Mouse (Mus musculus) embryo, embryonic 10.5 days (tissue): ENCODE measurements at regions not wholly inside any gene's neighbourhood (a gene's known extent, or its start where the extent isn't known, plus 50 kb on each side); places are given as distances from the start of the nearest gene placed in this dataset.

ENCODE experiments used
- DNase-seq: peaks from one replicate; pipeline ENCODE4 v3.0.0-alpha.2; 2015; ENCODE audit warnings: low spot score

DNA sequence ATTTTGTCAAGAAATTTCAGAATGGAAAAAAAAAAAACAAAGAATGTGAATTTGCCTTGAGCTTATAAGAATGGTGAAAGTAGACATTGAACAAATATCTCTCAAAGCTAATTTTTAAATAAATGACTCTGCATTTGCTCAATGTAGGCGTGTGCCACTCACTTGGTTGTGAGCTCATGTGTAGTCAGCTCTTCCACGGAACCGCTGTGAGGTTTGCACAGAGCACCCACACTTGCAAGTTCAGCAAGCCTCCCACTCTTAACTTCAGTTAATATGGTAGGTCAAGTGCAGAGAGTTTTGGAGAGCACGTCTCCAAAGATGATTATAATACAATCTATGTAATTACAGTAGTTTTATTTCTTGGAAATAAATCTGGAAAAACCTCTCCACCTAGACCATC, 479.9 kb upstream of the Mef2c start:
- DNase-seq, result no peak

- no peak for DNase-seq
These were observed 467.9 kb upstream of the Mef2c start for GRCm38 (mm10) chr13:83035962-83036361.

- no peak for DNase-seq
These were observed 462.3 kb upstream of the Mef2c start for GRCm38 (mm10) chr13:83041506-83041905.

GRCm38 (mm10) chr13:83045516-83045915, 458.3 kb upstream of the Mef2c start:
- DNase-seq, result no peak

GRCm38 (mm10) chr13:83045970-83046369, 457.9 kb upstream of the Mef2c start:
- no peak for DNase-seq

DNA sequence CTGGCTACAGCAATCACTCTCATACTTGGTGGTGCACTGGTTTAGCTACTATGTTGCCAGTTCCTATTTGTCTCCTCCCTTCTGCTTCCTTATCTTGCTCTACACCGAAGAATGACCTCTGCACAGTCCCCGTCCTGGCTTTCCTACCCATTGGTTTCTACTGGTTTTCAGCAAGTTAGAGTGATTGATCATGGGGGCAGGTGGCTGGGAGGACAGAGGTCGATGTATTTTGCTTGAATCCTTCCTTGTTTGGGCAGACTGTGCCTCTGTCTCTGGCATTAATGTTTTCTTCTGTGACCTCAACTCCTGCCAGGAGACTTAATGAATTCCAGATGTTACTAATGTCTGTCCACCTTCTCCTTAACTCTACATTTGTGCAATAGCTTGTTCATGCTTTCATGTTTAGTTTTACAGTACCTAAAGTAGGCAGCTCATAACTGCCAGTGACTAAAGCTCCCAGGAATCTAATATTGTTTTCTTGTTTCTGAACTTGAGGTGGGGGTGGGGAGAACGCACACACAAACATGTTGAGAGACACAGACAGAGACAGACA, 457.2 kb upstream of the Mef2c start:
- DNase-seq, result peak; percentile 75

DNA sequence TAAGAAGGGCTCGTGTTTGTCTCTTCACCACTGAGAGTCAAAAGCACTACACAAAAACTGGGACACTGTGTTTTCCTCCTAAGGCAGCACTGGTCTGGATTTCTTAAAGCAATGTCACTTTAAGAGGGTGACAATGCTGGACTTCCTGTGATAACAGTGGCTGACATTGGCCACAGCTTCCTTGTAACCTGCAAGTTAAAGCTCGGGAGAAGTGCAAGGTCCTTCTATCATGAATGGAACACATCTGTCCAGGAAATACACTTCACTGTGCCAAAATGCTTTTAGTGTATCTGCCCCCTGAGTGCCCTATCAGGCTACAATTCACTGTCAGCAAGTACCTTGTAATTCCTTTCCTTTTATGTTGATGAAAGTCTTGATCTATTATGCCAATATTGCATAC, 448.0 kb upstream of the Mef2c start:
- no peak for DNase-seq

DNA sequence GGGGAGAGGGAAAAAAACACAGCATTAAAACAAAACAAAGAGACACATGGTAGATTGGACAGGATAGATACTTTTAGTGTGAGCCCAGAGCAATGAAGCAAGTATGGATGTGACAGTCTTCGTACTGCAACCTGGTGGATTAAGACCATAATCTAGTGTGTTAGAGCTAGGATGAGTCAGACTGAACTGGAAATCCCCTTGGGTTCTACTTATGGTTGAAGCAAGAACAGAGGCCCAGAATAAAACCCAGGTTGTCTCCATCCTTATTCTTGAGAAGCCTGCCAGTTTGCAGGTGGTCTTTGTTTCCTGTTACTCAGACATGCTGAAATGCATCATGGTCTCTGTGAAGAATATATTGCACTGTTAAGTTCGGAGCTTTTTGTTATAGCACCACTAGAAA, 447.4 kb upstream of the Mef2c start:
- no peak for DNase-seq

DNA sequence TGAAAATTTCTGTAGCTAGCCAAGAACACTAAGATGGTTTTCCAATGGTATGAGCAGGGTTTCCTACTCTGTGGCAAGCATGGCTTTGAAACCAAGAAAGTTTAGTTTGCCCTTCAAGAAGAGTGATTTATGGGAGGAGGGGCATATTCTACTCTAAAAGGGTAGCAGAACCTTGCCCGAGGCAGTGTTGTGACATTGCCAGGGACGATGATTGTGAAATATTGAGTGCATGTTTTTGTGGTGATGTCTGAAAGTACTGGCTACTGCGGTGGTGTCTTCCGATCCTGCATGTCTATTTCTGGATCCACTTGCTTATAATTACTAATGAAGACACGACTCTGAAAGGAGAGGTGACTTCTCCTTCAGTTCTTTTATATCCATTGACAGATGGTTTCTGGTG, 439.1 kb upstream of the Mef2c start:
- DNase-seq, result no peak

DNA sequence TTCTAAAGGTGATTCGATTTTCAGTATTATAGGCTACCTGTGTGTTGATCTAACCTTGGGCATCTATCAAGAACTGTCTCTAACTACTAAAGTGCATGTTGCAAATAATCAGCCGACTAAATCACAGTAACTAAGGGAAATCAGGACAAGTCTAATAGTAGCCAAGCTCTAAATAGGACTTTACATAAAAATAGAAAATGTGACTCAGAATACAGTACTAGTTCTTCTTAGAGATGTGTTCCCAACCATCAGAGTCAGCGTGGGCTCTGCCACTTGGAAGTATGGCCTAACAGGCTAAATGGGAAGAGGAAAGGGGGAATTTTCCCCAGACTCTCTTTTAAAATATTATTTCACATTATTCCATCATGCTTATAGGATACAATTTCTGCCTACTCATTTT, 438.6 kb upstream of the Mef2c start:
- no peak for DNase-seq

DNA sequence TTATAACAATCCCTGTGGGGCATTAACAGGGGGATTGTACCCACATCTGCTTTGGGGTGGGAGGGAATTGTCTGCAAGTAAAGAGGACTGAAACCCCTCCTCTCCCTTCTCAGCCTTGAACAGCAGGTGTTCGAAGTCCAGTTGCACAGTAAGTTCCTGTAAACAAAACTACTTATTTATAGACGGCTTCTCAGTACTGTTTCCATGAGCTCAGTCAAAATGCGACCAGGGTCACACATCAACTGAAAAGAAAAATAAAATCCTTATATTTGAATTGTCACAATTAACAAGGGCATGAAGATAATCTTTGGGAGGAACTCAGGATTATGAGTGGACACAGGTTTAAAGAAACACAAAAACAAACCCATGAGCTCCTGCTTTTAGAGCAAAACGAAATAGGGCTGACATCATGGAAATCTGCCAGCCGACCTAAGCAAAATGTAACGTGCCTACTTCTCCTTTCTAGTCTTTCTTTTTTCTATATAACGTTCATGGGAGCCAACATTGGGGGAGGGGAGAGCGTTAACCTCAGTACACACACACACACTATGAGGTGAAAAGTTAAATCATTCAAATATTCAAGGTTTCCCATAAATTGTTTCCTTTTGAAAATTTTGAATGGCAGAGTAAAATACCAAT, 437.6 kb upstream of the Mef2c start:
- DNase-seq, result no peak

DNA sequence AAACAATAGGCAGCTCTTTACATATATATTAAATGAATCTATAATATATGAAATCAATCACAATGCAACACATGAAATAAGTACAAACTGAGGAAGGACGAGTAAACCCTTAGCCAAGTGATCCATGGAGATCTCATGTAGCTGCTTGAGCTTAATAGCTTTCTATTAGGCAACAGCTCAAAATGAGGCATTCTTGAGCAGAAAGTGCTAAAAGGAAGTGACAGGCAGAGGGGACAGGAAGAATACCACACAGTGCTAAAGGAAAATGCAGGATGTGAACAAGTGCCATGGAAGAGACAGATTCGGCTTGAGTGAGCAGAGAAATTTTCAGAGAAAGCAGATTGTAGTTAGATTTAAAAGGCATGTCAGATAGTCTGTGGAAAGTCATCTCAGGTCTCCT, 436.3 kb upstream of the Mef2c start:
- DNase-seq, result no peak

GRCm38 (mm10) chr13:83068588-83068987, 435.2 kb upstream of the Mef2c start:
- DNase-seq, result no peak

- no peak for DNase-seq
These were observed 434.5 kb upstream of the Mef2c start for GRCm38 (mm10) chr13:83069293-83069692.

GRCm38 (mm10) chr13:83072073-83072472, 431.8 kb upstream of the Mef2c start:
- DNase-seq, result no peak

GRCm38 (mm10) chr13:83074219-83074965, 429.4 kb upstream of the Mef2c start:
- no peak for DNase-seq

- no peak for DNase-seq
These were observed 428.4 kb upstream of the Mef2c start for GRCm38 (mm10) chr13:83075320-83075877.

DNA sequence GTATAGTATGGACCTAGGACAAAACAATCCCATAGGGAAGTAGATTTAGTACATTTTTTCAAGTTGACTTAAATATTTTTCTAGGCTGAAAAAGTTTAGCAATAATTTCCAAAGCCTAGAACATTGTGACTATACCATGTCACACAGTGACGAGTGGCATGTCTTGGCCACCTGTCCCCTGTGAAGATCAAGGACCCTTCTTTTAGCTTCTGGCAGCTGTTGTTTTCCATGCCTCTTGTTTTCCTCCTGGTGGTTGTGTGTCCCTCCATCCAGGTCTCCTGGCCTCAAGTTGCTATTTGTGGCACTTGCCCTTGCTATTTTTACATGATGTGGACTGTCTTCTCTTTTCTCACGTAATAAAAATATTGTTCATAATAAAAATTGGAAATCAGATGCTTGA, 427.2 kb upstream of the Mef2c start:
- no peak for DNase-seq

GRCm38 (mm10) chr13:83077085-83077484, 426.7 kb upstream of the Mef2c start:
- DNase-seq, result no peak

DNA sequence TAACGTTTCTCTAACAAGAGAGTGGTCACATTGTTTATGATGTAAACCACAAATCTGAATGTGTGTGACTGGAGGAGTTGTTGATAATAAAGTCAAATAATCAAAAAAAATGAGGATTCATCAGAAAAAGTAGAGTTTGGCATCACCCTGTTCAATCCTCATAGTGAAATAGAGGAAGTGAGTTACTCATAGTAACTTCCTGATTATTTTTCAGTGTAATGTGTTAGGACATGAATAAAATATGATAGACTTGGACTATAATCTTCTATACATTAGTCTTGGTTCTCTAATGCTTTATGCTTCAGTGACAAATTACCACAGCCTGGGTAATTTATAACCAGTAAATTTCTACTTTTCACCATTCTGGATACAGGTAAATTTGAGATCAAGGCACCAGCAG, 424.5 kb upstream of the Mef2c start:
- no peak for DNase-seq

DNA sequence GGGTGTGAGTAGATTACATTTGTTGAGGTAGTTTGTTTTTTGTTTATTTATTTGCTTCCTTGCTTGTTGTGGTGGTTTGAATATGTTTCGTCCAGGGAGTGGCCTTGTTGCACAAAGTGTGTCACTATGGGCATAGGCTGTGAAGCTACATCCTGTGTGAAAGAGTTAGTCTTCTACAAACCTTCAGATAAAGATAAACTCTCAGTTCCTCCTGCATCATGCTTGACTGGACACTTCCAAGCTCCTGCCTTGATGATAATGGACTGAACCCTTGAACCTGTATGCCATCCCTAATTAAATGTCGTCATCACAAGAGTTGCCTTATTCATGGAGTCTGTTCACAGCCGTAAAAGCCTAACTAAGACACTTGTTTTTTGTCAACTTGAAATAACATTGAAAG, 418.9 kb upstream of the Mef2c start:
- DNase-seq, result no peak

- DNase-seq, result no peak
These were observed 403.9 kb upstream of the Mef2c start for GRCm38 (mm10) chr13:83099908-83100307.

DNA sequence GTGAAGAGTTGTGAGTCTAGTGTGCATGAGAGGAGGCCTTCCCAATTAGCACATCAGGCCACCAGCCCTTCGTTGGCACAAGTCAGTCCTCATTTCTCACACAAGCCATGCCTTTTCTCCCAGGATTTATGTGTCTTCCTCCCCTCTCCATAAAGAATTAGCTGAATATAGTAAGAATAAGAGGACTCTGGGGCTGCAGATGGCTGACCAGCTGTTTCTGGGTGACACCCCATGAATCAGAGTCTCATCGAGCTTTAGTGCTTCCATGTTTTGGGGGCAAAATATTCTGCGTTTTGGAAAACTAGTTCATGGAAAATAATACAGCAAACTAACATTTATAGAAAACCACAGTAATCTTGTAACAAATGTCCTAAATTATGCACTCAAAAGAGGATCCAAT, 393.2 kb upstream of the Mef2c start:
- DNase-seq, result peak; percentile 15
